Mouse (Mus musculus): ENCODE measurements around the gene Synrg. TPM values are rescaled to one million over a fixed set of nuclear protein-coding genes. Genes with fewer than 3 reads are reported as not detected.

Synrg gene
- total RNA-seq, 2 experiments from 2014 or later, result 12.0 to 23.2 TPM

DNA sequence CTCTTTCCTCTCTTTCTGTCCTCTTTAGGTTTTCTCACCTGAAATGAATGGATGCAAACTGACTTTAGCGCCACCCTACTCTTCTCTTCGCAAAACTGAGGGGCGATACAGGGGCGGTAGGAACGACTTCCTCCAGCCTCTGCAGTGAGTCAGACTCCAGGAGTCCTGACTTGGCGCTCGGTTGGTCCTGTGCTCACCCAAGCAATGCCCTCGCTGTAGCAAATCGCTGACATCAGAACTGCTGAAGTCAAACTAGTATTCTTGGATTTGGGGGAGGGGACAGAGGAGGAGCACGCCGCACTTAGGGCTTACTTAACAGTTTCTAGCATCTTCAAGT is 104.8 kb downstream of the Synrg start, which contains the start of gene Dusp14:
TSS of gene Dusp14 (minus strand) at position 228 of the 337 bp plus-strand sequence.
- ATAC-seq (replicated peaks; ENCODE audit: poor library complexity, severe bottlenecking), result peak; percentile 52; the same call in 1 of the 2 replicates

DNA sequence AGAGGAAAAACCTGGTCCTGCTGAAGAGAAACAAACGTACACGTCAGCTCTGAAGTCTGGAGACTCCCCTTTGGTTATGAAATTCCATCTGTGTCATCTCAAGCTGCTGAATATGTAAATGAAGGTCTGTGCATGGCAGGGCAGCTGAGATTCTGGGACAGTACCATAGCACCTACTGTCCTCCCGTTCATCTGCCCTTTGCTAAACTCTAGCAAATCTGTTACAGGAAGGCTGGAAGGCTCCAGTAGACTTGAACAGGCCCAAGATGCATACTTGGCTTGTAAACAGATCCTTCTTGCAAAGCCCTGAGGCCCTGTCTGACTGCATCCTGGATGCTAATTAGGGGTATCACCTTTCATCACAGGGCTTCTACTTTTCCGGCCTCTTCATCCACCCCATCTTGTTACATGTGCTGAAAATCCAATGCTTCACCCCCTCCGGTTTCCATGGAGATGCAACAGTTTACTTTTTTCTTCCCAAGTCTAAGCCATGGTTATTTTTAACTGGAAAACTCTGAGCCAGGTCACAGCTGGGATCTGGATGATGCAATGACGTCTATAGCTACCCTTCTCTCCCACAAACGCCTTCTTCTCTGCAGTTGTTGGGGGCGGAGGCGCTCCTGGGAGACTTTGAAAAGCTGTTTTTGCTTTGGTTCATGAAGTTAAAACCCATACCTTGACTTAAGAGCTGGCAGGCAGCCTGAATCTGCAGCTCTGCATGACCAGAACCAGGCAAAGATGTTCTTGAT is 108.8 kb downstream of the Synrg start:
- no peak for ATAC-seq (replicated peaks; ENCODE audit: poor library complexity, severe bottlenecking)

DNA sequence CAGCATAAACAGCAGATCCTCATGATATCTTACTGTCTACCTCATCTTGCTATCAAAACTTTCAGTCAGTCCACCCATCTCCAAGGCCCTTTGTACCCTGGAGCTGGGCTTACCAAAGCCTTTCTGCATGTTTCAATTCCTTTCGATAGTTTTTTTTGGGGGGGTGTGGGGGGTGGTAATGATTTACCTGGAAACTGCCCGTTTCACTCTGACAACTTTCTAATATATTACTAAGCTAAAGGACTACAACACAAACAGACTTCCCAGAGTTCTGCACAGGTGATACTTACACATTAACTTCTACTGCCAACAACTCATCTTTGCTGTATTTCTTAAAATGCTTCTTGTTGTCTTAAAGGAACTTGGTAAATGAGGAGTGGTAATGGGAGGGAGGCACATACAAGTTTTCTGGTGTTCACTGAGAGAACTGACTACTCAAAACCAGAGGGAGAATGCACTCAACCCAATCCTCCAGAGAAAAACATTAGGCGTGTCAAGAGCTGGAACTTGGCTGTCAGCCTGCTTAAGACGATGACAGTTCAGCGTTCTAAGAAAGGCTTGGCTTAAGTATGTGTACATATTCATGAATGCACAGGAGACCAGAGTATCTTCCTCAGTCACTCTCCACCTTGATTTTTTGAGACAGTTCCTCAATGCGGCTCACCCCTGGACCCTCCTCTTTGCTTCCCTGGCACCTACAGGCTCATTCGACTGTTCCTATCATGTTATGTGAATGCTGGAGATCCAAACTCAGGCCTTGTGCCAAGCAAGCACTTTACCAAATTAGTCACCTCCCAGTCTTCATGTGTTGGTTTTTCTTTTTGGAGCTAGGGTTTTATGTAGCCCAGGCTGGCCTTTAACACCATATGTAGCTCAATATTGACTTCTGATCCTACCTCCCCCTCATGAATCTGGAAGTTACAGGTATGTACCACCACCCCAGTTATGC is 109.9 kb downstream of the Synrg start:
- ATAC-seq (replicated peaks; ENCODE audit: poor library complexity, severe bottlenecking), result no peak

DNA sequence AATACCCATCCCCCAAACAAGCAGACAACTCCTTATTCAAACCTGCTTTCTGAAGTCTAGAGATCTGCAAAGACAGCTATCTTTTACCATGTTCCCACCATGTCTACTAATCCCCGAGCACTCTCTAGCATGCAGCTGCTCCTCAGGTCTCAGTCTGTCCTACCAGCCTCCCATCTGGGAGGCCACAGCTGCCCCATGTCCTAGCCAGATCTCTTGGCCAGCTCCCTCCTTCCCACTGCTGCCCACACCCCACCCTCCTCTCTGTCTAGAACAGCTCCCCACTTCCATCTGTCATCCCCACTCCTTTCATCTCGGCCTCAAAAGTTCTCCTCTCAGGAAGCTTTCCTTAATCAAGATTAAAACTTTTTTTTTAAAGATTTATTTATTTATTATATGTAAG is 112.8 kb downstream of the Synrg start:
- no peak for ATAC-seq (replicated peaks; ENCODE audit: poor library complexity, severe bottlenecking)

DNA sequence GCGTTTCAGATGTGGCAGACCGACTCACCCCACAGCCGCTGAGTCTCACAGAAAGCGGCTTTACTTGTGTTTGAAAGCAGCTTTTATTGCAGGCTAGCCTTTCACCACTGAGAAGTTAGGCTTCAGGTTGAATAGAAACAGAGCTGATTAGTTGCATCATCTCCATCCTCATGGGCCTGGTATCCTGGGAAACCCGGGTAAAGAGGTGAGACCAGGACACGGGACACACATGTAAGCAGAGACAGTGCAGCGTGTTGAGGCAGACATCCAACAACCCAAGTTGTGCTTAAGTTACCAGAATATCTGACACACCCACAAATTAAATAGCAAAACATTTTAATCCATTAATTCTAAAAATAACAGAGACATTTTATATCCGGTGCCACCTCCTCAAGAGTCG is 114.4 kb downstream of the Synrg start:
- ATAC-seq (replicated peaks; ENCODE audit: poor library complexity, severe bottlenecking), result no peak

DNA sequence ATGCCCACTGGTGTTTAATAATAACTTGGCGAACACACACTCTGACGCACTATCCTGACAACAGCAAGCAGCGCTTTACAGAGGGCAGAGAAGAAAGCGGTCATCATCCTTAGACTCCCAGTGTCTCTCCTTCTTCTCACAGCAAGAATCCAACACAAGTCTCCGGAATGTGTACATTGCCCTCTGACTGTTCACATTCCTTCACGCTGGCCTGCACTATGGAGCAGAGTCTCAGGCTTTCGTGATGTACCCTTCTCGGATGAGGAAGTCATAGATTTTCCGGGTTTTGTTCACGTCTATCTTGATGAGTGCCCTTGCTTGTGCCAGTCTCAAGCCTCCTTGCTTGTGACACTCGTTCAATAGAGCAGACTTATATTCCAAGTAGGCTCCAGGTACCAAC is 115.1 kb downstream of the Synrg start:
- ATAC-seq (replicated peaks; ENCODE audit: poor library complexity, severe bottlenecking), result no peak

DNA sequence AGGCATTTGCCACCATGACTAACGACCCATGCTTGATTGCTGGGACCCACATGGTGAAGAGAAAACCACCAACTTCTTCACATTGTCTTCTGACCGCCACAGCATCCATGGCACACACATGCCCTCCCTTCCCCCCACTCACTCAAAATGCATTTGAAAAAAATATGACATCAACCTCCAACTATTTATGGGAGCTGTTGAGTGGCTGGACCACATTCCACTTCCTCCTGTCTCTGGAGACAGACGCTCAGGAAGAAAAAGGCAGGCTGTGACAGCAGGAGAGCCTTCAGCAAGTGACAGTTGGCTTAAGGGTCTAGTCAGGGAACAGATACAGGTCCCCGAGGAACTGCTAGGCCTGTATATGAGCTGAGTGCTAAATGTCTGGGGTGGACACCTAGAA is 115.7 kb downstream of the Synrg start:
- ATAC-seq (replicated peaks; ENCODE audit: poor library complexity, severe bottlenecking), result no peak

DNA sequence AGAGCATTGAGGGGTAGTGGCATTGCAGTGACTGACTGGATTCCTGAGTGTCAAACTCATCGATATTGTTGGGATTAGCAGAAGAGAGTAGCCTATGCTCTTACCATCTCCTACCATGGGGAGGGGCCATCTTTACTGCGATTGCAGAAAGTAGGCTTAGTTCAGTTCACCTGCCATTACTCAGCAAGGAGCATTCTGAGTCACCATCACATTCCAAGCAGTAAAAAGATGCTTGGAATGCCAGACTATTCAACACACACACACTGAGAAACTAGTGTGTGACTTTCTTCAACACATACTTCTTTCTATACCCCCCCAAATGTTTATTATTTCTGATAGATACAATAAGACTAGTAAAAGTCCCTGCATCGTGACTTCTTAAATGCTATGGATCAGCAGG is 116.1 kb downstream of the Synrg start:
- ATAC-seq (replicated peaks; ENCODE audit: poor library complexity, severe bottlenecking), result no peak

DNA sequence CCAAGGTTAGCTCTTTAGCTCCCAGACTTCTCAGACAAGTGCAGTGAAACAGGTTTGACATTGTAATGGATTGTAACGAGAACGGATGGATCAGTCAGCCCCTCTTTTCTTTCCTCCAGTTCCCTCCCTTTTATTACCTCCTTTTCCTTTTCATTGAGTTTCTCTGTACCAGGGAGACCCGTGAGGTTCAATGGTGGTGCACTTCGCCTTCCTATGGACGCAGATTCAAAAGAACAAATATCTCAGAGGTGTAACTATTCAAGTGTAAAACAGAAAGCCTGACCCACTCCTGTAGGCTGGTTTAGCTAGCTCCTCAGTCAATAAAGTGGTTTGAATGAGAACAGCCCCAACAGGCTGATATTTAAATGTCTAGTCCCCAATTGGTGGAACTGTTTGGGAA is 117.7 kb downstream of the Synrg start:
- no peak for ATAC-seq (replicated peaks; ENCODE audit: poor library complexity, severe bottlenecking)

DNA sequence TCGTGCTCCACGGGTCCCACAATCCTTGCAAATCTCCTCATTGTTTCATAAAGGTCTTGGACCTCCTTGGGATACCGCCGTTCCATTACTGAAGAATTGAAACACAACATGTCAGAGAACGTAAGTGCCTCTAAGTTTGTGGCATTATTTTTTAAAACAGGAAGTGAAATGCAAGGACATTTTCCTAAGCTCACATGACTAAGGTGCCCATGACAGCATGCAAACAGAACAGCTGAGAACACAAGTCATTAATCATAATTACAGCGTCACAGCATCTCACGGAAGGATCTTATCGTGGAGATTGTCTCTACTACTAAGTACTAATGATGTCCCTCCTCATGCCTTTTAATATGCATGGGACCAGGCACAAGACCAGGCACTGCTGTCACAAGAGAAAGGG is 126.3 kb downstream of the Synrg start:
- ATAC-seq (replicated peaks; ENCODE audit: poor library complexity, severe bottlenecking), result no peak

Other genes starting within 250 kb of the Synrg start
- gene Wfdc21, start 217.5 kb upstream of the Synrg start, total RNA-seq (2014; fragmentation: Nextera tagmentation), result 15.7 and 47.5 TPM in 2 replicates
- 28.0 and 70.7 TPM in 2 replicates for gene Wfdc21, start 217.5 kb upstream of the Synrg start, total RNA-seq (2017)
- gene Heatr6, start 210.7 kb upstream of the Synrg start, total RNA-seq (2014; fragmentation: Nextera tagmentation), result 10.4 and 30.5 TPM in 2 replicates
- gene Heatr6, start 210.7 kb upstream of the Synrg start, total RNA-seq (2017), result 8.9 and 17.8 TPM in 2 replicates
- gene Hnf1b, start 114.4 kb upstream of the Synrg start, total RNA-seq (2014; fragmentation: Nextera tagmentation), result not detected in 2 replicates
- gene Hnf1b, start 114.4 kb upstream of the Synrg start, total RNA-seq (2017), result not detected in 2 replicates
- gene Ddx52, start 22.4 kb upstream of the Synrg start, total RNA-seq (2014; fragmentation: Nextera tagmentation), result 28.4 and 29.5 TPM in 2 replicates
- 72.2 and 84.9 TPM in 2 replicates for gene Ddx52, start 22.4 kb upstream of the Synrg start, total RNA-seq (2017)
- not detected in 2 replicates for gene Dusp14, start 104.8 kb downstream of the Synrg start, total RNA-seq (2014; fragmentation: Nextera tagmentation)
- 0.31 TPM in 1 of 2 replicates, not detected in the other for gene Dusp14, start 104.8 kb downstream of the Synrg start, total RNA-seq (2017)
- 27.1 and 29.0 TPM in 2 replicates for gene Tada2a, start 165.2 kb downstream of the Synrg start, total RNA-seq (2014; fragmentation: Nextera tagmentation)
- 20.0 and 22.2 TPM in 2 replicates for gene Tada2a, start 165.2 kb downstream of the Synrg start, total RNA-seq (2017)
- 28.9 and 40.2 TPM in 2 replicates for gene Acaca, start 165.2 kb downstream of the Synrg start, total RNA-seq (2014; fragmentation: Nextera tagmentation)
- 34.7 and 38.5 TPM in 2 replicates for gene Acaca, start 165.2 kb downstream of the Synrg start, total RNA-seq (2017)
- gene Gm11437, start 203.0 kb downstream of the Synrg start, total RNA-seq (2014; fragmentation: Nextera tagmentation), result not detected in 2 replicates
- gene Gm11437, start 203.0 kb downstream of the Synrg start, total RNA-seq (2017), result not detected in 2 replicates

All from granulocyte monocyte progenitor cell, adult 5-6 weeks (primary cell).